Mouse (Mus musculus): ENCODE results near the gene Rab22a. TPM values are rescaled to one million over a fixed set of nuclear protein-coding genes. Genes with fewer than 3 reads are reported as not detected.

Gene Rab22a
- polyA plus RNA-seq, 1 experiment from 2014 or later: 29.7 TPM

GRCm38 (mm10) chr2:173738232-173738631 is 78.7 kb downstream of the Rab22a start:
- Histone ChIP-seq H3K9me3 (ENCODE audit: control insufficient read depth, low read length) (no peaks in the 10 kb centered on the region), H3K4me1 (replicated peaks; ENCODE audit: control insufficient read depth, insufficient read depth) (peaks cover 11% of the 10 kb centered on the region), H3K27me3 (ENCODE audit: control insufficient read depth, insufficient read depth, low read length) (no peaks in the 10 kb centered on the region), H3K9ac (ENCODE audit: low read length) (peak overlapping the region; percentile 89), H3K36me3 (ENCODE audit: control insufficient read depth, insufficient read depth, low read length) (no peaks in the 10 kb centered on the region; the same call in 1 of the 2 replicates), H3K4me2 (replicated peaks; ENCODE audit: low read depth) (peak overlapping the region; percentile 86), H3K4me3 (ENCODE audit: low read depth, low read length) (peak overlapping the region; percentile 85), H3K27ac (replicated peaks) (peak overlapping the region; percentile 86; the same call in 1 of the 2 replicates)
- DNase-seq (ENCODE audit: low spot score) (no peak), ATAC-seq (ENCODE audit: low FRiP score, low TSS enrichment) (no peak)
- 75% methylated on average over 9 of the region's 9 CpGs for WGBS
- no peak for TF ChIP-seq CTCF (IDR thresholded peaks at IDR 0.05; ENCODE audit: low read depth)
- no peak for TF ChIP-seq EP300 (optimal IDR thresholded peaks at IDR 0.05)

GRCm38 (mm10) chr2:173739107-173739506 is 79.5 kb downstream of the Rab22a start:
- 85% methylated on average over 7 of the region's 7 CpGs for WGBS
- ATAC-seq (ENCODE audit: low FRiP score, low TSS enrichment) (no peak), DNase-seq (ENCODE audit: low spot score) (no peak)
- Histone ChIP-seq H3K27ac (replicated peaks) (no peak overlapping the region), H3K4me2 (replicated peaks; ENCODE audit: low read depth) (no peak overlapping the region), H3K4me1 (replicated peaks; ENCODE audit: control insufficient read depth, insufficient read depth) (peaks cover 14% of the 10 kb centered on the region), H3K27me3 (ENCODE audit: control insufficient read depth, insufficient read depth, low read length) (no peaks in the 10 kb centered on the region), H3K4me3 (ENCODE audit: low read depth, low read length) (no peak overlapping the region), H3K9me3 (ENCODE audit: control insufficient read depth, low read length) (no peaks in the 10 kb centered on the region), H3K9ac (ENCODE audit: low read length) (no peak overlapping the region), H3K36me3 (ENCODE audit: control insufficient read depth, insufficient read depth, low read length) (no peaks in the 10 kb centered on the region; the same call in 1 of the 2 replicates)
- TF ChIP-seq EP300 (optimal IDR thresholded peaks at IDR 0.05) (no peak), CTCF (IDR thresholded peaks at IDR 0.05; ENCODE audit: low read depth) (no peak)

- Histone ChIP-seq H3K9me3 (ENCODE audit: control insufficient read depth, low read length) (0 out of 2 replicates have a peak, but pooled peaks cover 2% of the 10 kb centered on the region), H3K27ac (replicated peaks) (peak overlapping the region; percentile 66), H3K9ac (ENCODE audit: low read length) (no peak overlapping the region), H3K27me3 (ENCODE audit: control insufficient read depth, insufficient read depth, low read length) (no peaks in the 10 kb centered on the region), H3K4me2 (replicated peaks; ENCODE audit: low read depth) (no peak overlapping the region), H3K4me3 (ENCODE audit: low read depth, low read length) (no peak overlapping the region), H3K36me3 (ENCODE audit: control insufficient read depth, insufficient read depth, low read length) (no peaks in the 10 kb centered on the region; the same call in 1 of the 2 replicates), H3K4me1 (replicated peaks; ENCODE audit: control insufficient read depth, insufficient read depth) (peaks cover 14% of the 10 kb centered on the region)
- ATAC-seq (ENCODE audit: low FRiP score, low TSS enrichment) (no peak), DNase-seq (ENCODE audit: low spot score) (no peak)
- WGBS: 37% methylated on average over 13 of the region's 13 CpGs
- TF ChIP-seq EP300 (optimal IDR thresholded peaks at IDR 0.05) (no peak), CTCF (IDR thresholded peaks at IDR 0.05; ENCODE audit: low read depth) (no peak)
Observed at GRCm38 (mm10) chr2:173742090-173742489, 82.5 kb downstream of the Rab22a start.

- Histone ChIP-seq H3K4me2 (replicated peaks; ENCODE audit: low read depth) (no peak overlapping the region), H3K27me3 (ENCODE audit: control insufficient read depth, insufficient read depth, low read length) (no peaks in the 10 kb centered on the region), H3K4me1 (replicated peaks; ENCODE audit: control insufficient read depth, insufficient read depth) (peaks cover 14% of the 10 kb centered on the region), H3K4me3 (ENCODE audit: low read depth, low read length) (no peak overlapping the region), H3K9ac (ENCODE audit: low read length) (0 out of 2 replicates have a peak overlapping the region, but pooled peaks have one; percentile 1), H3K9me3 (ENCODE audit: control insufficient read depth, low read length) (0 out of 2 replicates have a peak, but pooled peaks cover 2% of the 10 kb centered on the region), H3K36me3 (ENCODE audit: control insufficient read depth, insufficient read depth, low read length) (no peaks in the 10 kb centered on the region; the same call in 1 of the 2 replicates), H3K27ac (replicated peaks) (peak overlapping the region; percentile 56)
- TF ChIP-seq CTCF (IDR thresholded peaks at IDR 0.05; ENCODE audit: low read depth): no peak
- no peak for TF ChIP-seq EP300 (optimal IDR thresholded peaks at IDR 0.05)
- ATAC-seq (ENCODE audit: low FRiP score, low TSS enrichment) (no peak), DNase-seq (ENCODE audit: low spot score) (no peak)
- WGBS: 69% methylated on average over 9 of the region's 9 CpGs
Observed at GRCm38 (mm10) chr2:173742744-173743143, 83.2 kb downstream of the Rab22a start.

GRCm38 (mm10) chr2:173744070-173744815 is 84.7 kb downstream of the Rab22a start:
- ATAC-seq (ENCODE audit: low FRiP score, low TSS enrichment) (peak; percentile 90), DNase-seq (ENCODE audit: low spot score) (peak; percentile 47)
- H3K4me2 ChIP-seq (replicated peaks; ENCODE audit: low read depth): no peak overlapping the region
- no peaks in the 10 kb centered on the region for H3K36me3 ChIP-seq (ENCODE audit: control insufficient read depth, insufficient read depth, low read length)
- H3K27me3 ChIP-seq (ENCODE audit: control insufficient read depth, insufficient read depth, low read length): no peaks in the 10 kb centered on the region
- H3K4me1 ChIP-seq (replicated peaks; ENCODE audit: control insufficient read depth, insufficient read depth): peaks cover 10% of the 10 kb centered on the region; the same call in 1 of the 2 replicates
- 0 out of 2 replicates have a peak, but pooled peaks cover 2% of the 10 kb centered on the region for H3K9me3 ChIP-seq (ENCODE audit: control insufficient read depth, low read length)
- TF ChIP-seq EP300 (optimal IDR thresholded peaks at IDR 0.05) (no peak), CTCF (IDR thresholded peaks at IDR 0.05; ENCODE audit: low read depth) (no peak)
- 75% methylated on average over 7 of the region's 7 CpGs for WGBS
- no peak overlapping the region for H3K4me3 ChIP-seq (ENCODE audit: low read depth, low read length)
- H3K27ac ChIP-seq (replicated peaks): no peak overlapping the region
- H3K9ac ChIP-seq (ENCODE audit: low read length): no peak overlapping the region

Measured in stomach, postnatal 0 days (tissue).